Mouse (Mus musculus) kidney, adult 2 months (tissue): ENCODE measurements at regions not wholly inside any gene's neighbourhood (a gene's known extent, or its start where the extent isn't known, plus 50 kb on each side); places are given as distances from the start of the nearest gene placed in this dataset.

Source experiments
- DNase-seq: peaks from one replicate; pipeline ENCODE4 v3.0.0; 2021
- H3K27ac ChIP-seq: fragments of 200-500 bp; 2 replicates; pipeline ENCODE4 v1.5.1; 2012; ENCODE audit warnings: low read depth, low read length, control low read depth, inconsistent platforms; ENCODE audit not compliant: insufficient read depth
- H3K27me3 ChIP-seq: fragments of 200-500 bp; replicated peaks from 2 replicates; pipeline ENCODE4 v1.6.1; 2012; ENCODE audit warnings: mild to moderate bottlenecking, moderate library complexity, low read length, inconsistent platforms; ENCODE audit not compliant: control insufficient read depth, insufficient read depth
- H3K36me3 ChIP-seq: fragments of 200-500 bp; 2 replicates; pipeline ENCODE4 v1.6.1; 2012; ENCODE audit warnings: mild to moderate bottlenecking, moderate library complexity, low read length, inconsistent platforms; ENCODE audit not compliant: control insufficient read depth, insufficient read depth
- H3K4me1 ChIP-seq: fragments of 200-500 bp; 2 replicates; pipeline ENCODE4 v1.6.1; 2011; ENCODE audit warnings: low read length; ENCODE audit not compliant: control insufficient read depth, insufficient read depth
- H3K4me3 ChIP-seq: fragments of 200-500 bp; 2 replicates; pipeline ENCODE4 v1.5.1; 2011; ENCODE audit warnings: mild to moderate bottlenecking, low read depth, low read length, control low read depth; ENCODE audit not compliant: insufficient read depth
- CTCF ChIP-seq: fragments of 200-500 bp; conservative IDR thresholded peaks from 2 replicates; pipeline ENCODE4 v1.5.1; 2011; ENCODE audit warnings: low read depth, mild to moderate bottlenecking, control low read depth, low read length, moderate library complexity, mixed read lengths; ENCODE audit not compliant: insufficient read depth, insufficient read length
- POLR2A ChIP-seq: fragments of 200-500 bp; IDR thresholded peaks from one replicate; pipeline ENCODE4 v1.6.1; 2011; ENCODE audit warnings: low read depth, low read length, control low read depth
- WGBS: fragments of 180-500 bp; shearing (Covaris S2); methylation state at CpG from one replicate; pipeline ENCODE4 v1.1.7; 2018; 5-methylcytosine and 5-hydroxymethylcytosine counted together

DNA sequence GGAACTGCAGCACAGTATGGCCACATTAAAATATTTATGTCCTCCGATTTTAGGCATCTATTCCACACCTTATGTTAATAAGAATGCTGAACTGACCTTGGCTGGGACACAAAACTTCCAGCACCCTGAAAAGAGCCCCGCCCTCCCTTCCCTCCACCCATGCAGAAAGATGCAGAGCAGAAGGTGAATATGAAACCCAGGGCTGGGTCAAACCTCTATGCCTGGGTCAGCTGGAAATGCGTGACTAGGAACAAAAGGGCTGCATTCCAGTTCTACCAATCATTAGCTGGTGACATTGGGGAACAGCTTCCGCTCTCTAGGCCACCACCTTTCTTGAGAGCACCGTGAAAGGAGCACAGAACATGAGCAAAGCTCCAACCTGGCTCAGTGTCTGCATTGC, 114.9 kb upstream of the Slc24a5 start:
- Histone ChIP-seq H3K4me3 (no peak overlapping the region), H3K27ac (peak overlapping the region; percentile 89)
- WGBS: 42% methylated on average over 5 of the region's 5 CpGs

DNA sequence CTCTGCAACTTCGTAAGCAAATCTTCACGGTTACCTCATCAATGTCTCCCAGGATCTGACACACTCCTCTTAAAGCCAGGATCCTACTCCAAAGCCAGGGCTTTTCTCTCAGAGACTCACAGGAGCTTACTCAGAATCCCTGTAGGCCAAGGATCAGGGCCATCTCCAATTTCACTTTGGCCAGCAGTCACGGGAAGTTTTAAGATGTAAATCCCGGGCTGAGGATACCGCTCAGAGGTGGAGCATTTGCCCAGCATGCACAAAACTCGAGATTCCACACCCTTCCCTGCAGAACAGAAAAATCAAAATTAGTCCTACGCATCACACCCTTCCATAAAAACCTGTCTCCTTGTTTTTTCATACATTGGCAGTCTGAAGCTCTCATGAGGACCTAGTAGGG, 112.1 kb upstream of the Slc24a5 start:
- WGBS: 59% methylated on average over 7 of the region's 7 CpGs
- Histone ChIP-seq H3K27me3 (no peaks in the 10 kb centered on the region), H3K27ac (peak overlapping the region; percentile 89), H3K4me1 (peaks cover 2% of the 10 kb centered on the region; the same call in 1 of the 2 replicates), H3K36me3 (no peaks in the 10 kb centered on the region), H3K4me3 (no peak overlapping the region)
- TF ChIP-seq CTCF (no peak), POLR2A (no peak)
- no peak for DNase-seq

More for the DNA sequence above, 114.9 kb upstream of the Slc24a5 start:
- Histone ChIP-seq H3K4me1 (peaks cover 2% of the 10 kb centered on the region; the same call in 1 of the 2 replicates), H3K36me3 (no peaks in the 10 kb centered on the region), H3K27me3 (no peaks in the 10 kb centered on the region)
- TF ChIP-seq POLR2A (no peak), CTCF (no peak)
- DNase-seq: peak; percentile 79

DNA sequence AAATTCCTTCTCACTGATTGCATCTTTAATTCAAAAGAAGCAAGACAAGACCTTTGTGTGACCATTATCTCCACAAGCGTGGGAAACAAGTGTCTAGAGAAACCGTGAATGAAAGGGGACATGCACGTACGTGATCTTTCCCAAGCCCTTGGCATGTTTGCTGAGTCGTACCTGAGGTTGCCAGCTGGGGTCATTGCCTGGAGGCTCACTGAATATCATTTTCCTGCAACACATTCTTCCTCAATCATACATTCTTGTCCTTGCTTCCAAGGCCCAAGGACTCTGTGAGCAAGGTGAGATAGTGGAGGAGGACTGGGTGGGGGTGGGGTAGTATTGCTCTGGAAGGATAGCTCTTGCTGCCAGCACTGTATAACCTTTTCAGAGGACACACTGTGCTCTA, 108.5 kb upstream of the Slc24a5 start:
- peak overlapping the region; percentile 85; the same call in 1 of the 2 replicates for H3K27ac ChIP-seq
- 72% methylated on average over 5 of the region's 5 CpGs for whole genome bisulfite sequencing
- TF ChIP-seq POLR2A: no peak
- TF ChIP-seq CTCF: no peak
- H3K27me3 ChIP-seq: no peaks in the 10 kb centered on the region
- no peak overlapping the region for H3K4me3 ChIP-seq
- H3K36me3 ChIP-seq: no peaks in the 10 kb centered on the region
- peak; percentile 62 for DNase-seq
- H3K4me1 ChIP-seq: peaks cover 2% of the 10 kb centered on the region; the same call in 1 of the 2 replicates

DNA sequence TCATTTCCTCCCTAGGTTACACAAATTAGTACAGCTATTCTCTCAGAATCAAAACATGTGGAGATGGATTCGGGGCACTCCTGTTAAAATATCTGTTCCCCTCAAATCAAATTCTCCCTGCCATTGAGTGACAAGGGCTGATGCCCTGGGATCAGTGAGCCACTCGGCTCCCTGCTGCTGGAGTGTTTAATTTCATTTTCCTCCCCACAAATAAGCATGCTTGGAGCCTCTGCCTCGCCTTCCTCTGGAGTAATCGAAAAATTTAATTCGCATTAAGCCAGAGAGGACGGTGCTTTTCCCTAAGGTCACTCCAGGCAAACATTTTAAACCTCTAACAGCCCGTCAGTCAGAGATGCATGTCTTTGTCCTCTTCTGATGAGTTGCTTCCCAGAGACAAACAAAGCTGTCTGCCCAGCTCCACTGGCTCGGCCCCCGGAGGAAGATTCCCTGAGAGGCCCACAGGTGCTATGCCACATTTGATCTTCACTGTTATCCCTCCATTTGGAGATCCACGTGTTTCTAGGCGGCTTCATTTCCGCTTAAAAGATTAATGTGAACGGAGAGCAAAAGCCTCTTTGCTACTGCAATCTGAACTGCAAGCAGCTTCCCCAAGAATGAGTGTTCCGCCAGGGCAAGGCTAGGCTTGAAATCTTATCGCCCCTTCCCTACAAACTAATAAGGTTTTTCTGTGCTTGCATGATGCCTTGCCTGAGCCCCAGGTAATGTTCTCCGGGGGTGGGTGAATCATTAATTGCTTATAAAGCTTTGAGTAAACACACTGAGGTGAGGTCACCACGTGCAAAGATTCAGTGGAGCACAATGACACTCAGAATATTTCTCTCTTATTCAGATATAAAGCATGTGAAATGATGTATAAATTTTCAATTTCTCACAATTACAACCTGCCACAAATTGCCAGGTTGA, 95.8 kb upstream of the Slc24a5 start:
- WGBS: 30% methylated on average over 17 of the region's 17 CpGs
- Histone ChIP-seq H3K4me1 (no peaks in the 10 kb centered on the region; the same call in 1 of the 2 replicates), H3K27ac (peak overlapping the region; percentile 66), H3K36me3 (no peaks in the 10 kb centered on the region), H3K27me3 (no peaks in the 10 kb centered on the region), H3K4me3 (no peak overlapping the region)
- TF ChIP-seq CTCF (no peak), POLR2A (no peak)
- peak; percentile 64 for DNase-seq

DNA sequence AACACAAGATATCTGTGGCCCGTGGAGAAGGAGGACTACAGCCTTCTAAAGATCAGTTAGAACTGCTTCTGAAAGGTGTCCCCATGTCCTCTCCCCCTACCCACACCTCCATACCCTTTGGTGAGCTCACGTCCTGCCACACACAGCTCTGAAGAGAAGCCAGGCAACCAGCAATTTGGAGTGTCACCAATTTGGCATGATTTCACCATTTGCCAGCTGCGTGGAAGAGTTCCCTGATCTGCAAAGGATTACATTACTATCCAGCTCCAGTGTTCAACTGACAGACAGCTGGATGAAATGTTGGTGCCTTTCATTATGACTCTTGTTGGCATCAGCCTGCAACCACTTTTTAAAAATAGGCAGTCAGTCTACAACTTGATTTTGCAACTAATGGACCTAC, 92.8 kb upstream of the Slc24a5 start:
- Histone ChIP-seq H3K27ac (no peak overlapping the region; the same call in 1 of the 2 replicates), H3K27me3 (no peaks in the 10 kb centered on the region), H3K36me3 (no peaks in the 10 kb centered on the region), H3K4me1 (no peaks in the 10 kb centered on the region; the same call in 1 of the 2 replicates), H3K4me3 (no peak overlapping the region)
- WGBS: 59% methylated on average over 3 of the region's 3 CpGs
- TF ChIP-seq CTCF (no peak), POLR2A (no peak)
- no peak for DNase-seq

DNA sequence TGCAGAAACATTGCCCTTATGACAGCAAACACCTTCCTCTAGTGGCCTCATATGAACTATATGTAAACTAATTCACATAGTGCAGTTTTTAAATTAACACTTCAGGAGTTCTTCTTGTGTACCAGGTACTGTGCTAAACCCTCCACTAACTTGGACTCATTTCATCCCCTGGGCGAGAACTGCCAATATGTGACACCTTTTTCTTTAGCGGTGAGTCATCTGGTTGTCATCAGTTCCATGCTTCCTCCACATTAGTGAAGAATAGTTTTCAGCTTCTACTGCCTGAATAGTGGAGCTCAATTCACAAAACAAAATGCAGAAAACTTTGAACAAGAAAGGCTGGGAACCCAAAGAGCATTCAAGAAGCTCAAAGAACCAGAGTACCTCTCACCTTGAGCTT, 76.9 kb upstream of the Slc24a5 start:
- WGBS: 95% methylated on average over 2 of the region's 2 CpGs
- TF ChIP-seq CTCF: no peak
- TF ChIP-seq POLR2A: no peak
- Histone ChIP-seq H3K4me3 (no peak overlapping the region), H3K27me3 (no peaks in the 10 kb centered on the region; the same call in 1 of the 2 replicates), H3K36me3 (no peaks in the 10 kb centered on the region), H3K27ac (no peak overlapping the region), H3K4me1 (no peaks in the 10 kb centered on the region)
- no peak for DNase-seq

DNA sequence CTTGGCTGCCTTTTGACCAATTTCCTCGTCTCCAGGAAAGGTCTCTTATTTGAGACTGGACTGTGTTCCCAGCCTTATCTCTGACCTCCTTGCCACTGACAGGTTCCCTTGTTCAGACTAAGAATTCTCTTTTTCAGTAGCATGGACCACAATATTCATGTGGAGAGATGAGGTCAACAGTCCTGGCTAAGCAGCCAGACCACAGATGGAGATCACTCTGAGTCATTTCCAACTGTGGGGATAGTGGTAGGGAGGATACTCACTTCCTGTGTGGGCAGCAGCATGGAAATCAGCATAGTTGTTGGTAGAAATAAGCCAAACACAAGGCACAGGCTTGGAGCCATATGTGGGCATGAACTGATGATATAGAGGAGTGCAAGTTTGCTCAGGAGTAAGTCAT, 52.9 kb upstream of the Slc24a5 start:
- 77% methylated on average over 1 of the region's 1 CpGs for WGBS
- TF ChIP-seq CTCF: no peak
- TF ChIP-seq POLR2A: no peak
- no peak for DNase-seq
- H3K36me3 ChIP-seq: no peaks in the 10 kb centered on the region
- H3K27ac ChIP-seq: no peak overlapping the region
- H3K27me3 ChIP-seq: no peaks in the 10 kb centered on the region
- no peak overlapping the region for H3K4me3 ChIP-seq
- no peaks in the 10 kb centered on the region for H3K4me1 ChIP-seq
